Mouse (Mus musculus) retina, embryonic 14.5 days (tissue): ENCODE results near the gene Sh2d1b1.

ENCODE experiments used
- DNase-seq: peaks from one replicate; pipeline ENCODE4 v3.0.0-alpha.2; 2015; ENCODE audit warnings: low spot score

Sh2d1b1 gene

GRCm38 (mm10) chr1:170324312-170324711 lies 47.2 kb downstream of the Sh2d1b1 start:
- DNase-seq: no peak

- no peak for DNase-seq
Measured at GRCm38 (mm10) chr1:170325277-170325676, 48.2 kb downstream of the Sh2d1b1 start.

GRCm38 (mm10) chr1:170331926-170332325 lies 54.8 kb downstream of the Sh2d1b1 start:
- no peak for DNase-seq

GRCm38 (mm10) chr1:170332775-170333174 lies 55.7 kb downstream of the Sh2d1b1 start:
- no peak for DNase-seq
